In genomic region chr17:44672806-44673205, GRCm38 (mm10) we compare ENCODE assay signal across 8 mouse cellular contexts.
DNase-seq lines count a peak whose midpoint lies in the region; ATAC-seq lines count a peak whose summit lies in the region.

No protein-coding gene starts in this region.

- no peak for ATAC-seq in embryonic facial prominence, embryonic 13.5 days (ENCODE audit: insufficient number of reproducible peaks, insufficient read depth, low FRiP score, low TSS enrichment, low read depth)
- ATAC-seq in frontal cortex, adult (ENCODE audit: low TSS enrichment): no peak

- 70% methylated on average over 7 of the region's 7 CpGs for WGBS in embryonic facial prominence, embryonic 13.5 days
- WGBS in embryonic facial prominence, embryonic 10.5 days: 70% methylated on average over 7 of the region's 7 CpGs

- no peak overlapping the region for H3K9ac ChIP-seq in embryonic facial prominence, embryonic 13.5 days

- no peak overlapping the region for H3K4me2 ChIP-seq in embryonic facial prominence, embryonic 13.5 days

- no peak overlapping the region for H3K4me3 ChIP-seq in embryonic facial prominence, embryonic 13.5 days
- H3K4me3 ChIP-seq in embryonic facial prominence, embryonic 10.5 days: no peak overlapping the region

- DNase-seq in embryonic facial prominence, embryonic 10.5 days (ENCODE audit: low spot score): no peak
- peak; percentile 54 for DNase-seq in A20 (ENCODE audit: low read depth, low spot score)
- DNase-seq in c-Kit-positive CD71-negative TER-119-negative erythroid progenitor cells, embryonic 14.5 days (ENCODE audit: low read depth): peak; percentile 62
- peak; percentile 48 to 60 for DNase-seq in natural killer cell, adult 2 months (ENCODE audit: low spot score in 2 of 2)
- no peak for DNase-seq in gastrocnemius, postnatal 4 days (ENCODE audit: low spot score in 2 of 2)
- DNase-seq in kidney, adult 11 months: no peak

- H3K9me3 ChIP-seq in embryonic facial prominence, embryonic 13.5 days: no peaks in the 10 kb centered on the region
- no peaks in the 10 kb centered on the region for H3K9me3 ChIP-seq in embryonic facial prominence, embryonic 10.5 days

- no peaks in the 10 kb centered on the region for H3K27me3 ChIP-seq in embryonic facial prominence, embryonic 13.5 days
- H3K27me3 ChIP-seq in embryonic facial prominence, embryonic 10.5 days (replicated peaks; ENCODE audit: low read depth, poor library complexity, severe bottlenecking): no peaks in the 10 kb centered on the region

- peak overlapping the region; percentile 13; the same call in 1 of the 2 replicates for H3K27ac ChIP-seq in embryonic facial prominence, embryonic 13.5 days
- no peak overlapping the region for H3K27ac ChIP-seq in embryonic facial prominence, embryonic 10.5 days (replicated peaks)

- peaks cover 3% of the 10 kb centered on the region; the same call in 1 of the 2 replicates for H3K36me3 ChIP-seq in embryonic facial prominence, embryonic 13.5 days
- no peaks in the 10 kb centered on the region for H3K36me3 ChIP-seq in embryonic facial prominence, embryonic 10.5 days (replicated peaks)

- peaks cover 42% of the 10 kb centered on the region for H3K4me1 ChIP-seq in embryonic facial prominence, embryonic 13.5 days
- peaks cover 14% of the 10 kb centered on the region; the same call in 1 of the 2 replicates for H3K4me1 ChIP-seq in embryonic facial prominence, embryonic 10.5 days

Comparison
In these comparisons a context has a peak if more than half of its experiments do, and no peak if none do; other contexts are left out.
1. DNase-seq: peak in A20 (single experiment), c-Kit-positive CD71-negative TER-119-negative erythroid progenitor cells, embryonic 14.5 days (single experiment) and natural killer cell, adult 2 months (2 of 2); none in embryonic facial prominence, embryonic 10.5 days (single experiment), gastrocnemius, postnatal 4 days (0 of 2) and kidney, adult 11 months (single experiment).